Mouse (Mus musculus): ENCODE measurements around the gene Hist2h4. TPM values are rescaled to one million over a fixed set of nuclear protein-coding genes. Genes with fewer than 3 reads are reported as not detected.
"Not testable (repeated sequence)": the region's sequence is repeated elsewhere in the genome, so short reads cannot be mapped to it uniquely, and the experiment has no call there.

Hist2h4 gene
- total RNA-seq, 2 experiments from 2014 or later: 26.0 to 42.3 TPM

- DNase-seq: peak; percentile 84 to 85
- intact Hi-C loops (cut with DNase I): no loop called here
These were observed 6.7 kb upstream of the Hist2h4 start, which contains the start of gene Hist2h2bb for GRCm38 (mm10) chr3:96269511-96270474. Gene Hist2h2bb, plus strand, starts transcription at chr3:96269752.

- DNase-seq: peak in 1 of 2 experiments; percentile 33
- intact Hi-C loops (cut with DNase I): not testable (repeated sequence)
These were observed 5.8 kb upstream of the Hist2h4 start for GRCm38 (mm10) chr3:96268776-96269378.

GRCm38 (mm10) chr3:96268051-96268775 is 5.1 kb upstream of the Hist2h4 start, which contains the start of gene Hist2h3b:
Gene Hist2h3b, plus strand, starts transcription at chr3:96268654.
- intact Hi-C loops (cut with DNase I): no loop called here

GRCm38 (mm10) chr3:96267541-96267940 is 4.4 kb upstream of the Hist2h4 start:
- no peak for DNase-seq
- intact Hi-C loops (cut with DNase I): no loop called here

More at GRCm38 (mm10) chr3:96268051-96268775, 5.1 kb upstream of the Hist2h4 start, which contains the start of gene Hist2h3b:
- peak; percentile 74 to 83 for DNase-seq

- intact Hi-C loops (cut with DNase I): no loop called here
- no peak for DNase-seq
These were observed 3.1 kb upstream of the Hist2h4 start for GRCm38 (mm10) chr3:96266132-96266710.

- no peak for DNase-seq
- intact Hi-C loops (cut with DNase I): no loop called here
These were observed 1.4 kb upstream of the Hist2h4 start for GRCm38 (mm10) chr3:96264404-96264949.

- intact Hi-C loops (cut with DNase I): loop anchor here (1.0 to 2.0 kb wide), 2 partner anchors 17 to 43 kb away; partner anchors contain the start of genes Hist2h2ac and Hist2h3c1
- DNase-seq: peak; percentile 53
These were observed 670 bp upstream of the Hist2h4 start for GRCm38 (mm10) chr3:96263558-96264403.

GRCm38 (mm10) chr3:96262216-96262875 is 765 bp downstream of the Hist2h4 start:
- DNase-seq: peak; percentile 84 to 88
- intact Hi-C loops (cut with DNase I): loop anchor here (2.0 kb wide), 1 partner anchor 16 kb away; the partner anchor contains the start of gene Hist2h3c1

GRCm38 (mm10) chr3:96261623-96262022 is 1.5 kb downstream of the Hist2h4 start:
- intact Hi-C loops (cut with DNase I): loop anchor here (2.0 kb wide), 1 partner anchor 15 kb away; the partner anchor contains the start of gene Hist2h3c1

GRCm38 (mm10) chr3:96260220-96260619 is 2.9 kb downstream of the Hist2h4 start:
- intact Hi-C loops (cut with DNase I): no loop called here
- DNase-seq: no peak

More at GRCm38 (mm10) chr3:96261623-96262022, 1.5 kb downstream of the Hist2h4 start:
- no peak for DNase-seq

GRCm38 (mm10) chr3:96257190-96257589 is 5.9 kb downstream of the Hist2h4 start:
- intact Hi-C loops (cut with DNase I): loop anchor here (10.0 kb wide), 1 partner anchor 52 kb away; no protein-coding TSS in a partner anchor
- no peak for DNase-seq

- intact Hi-C loops (cut with DNase I): loop anchor here (10.0 kb wide), 1 partner anchor 51 kb away; no protein-coding TSS in a partner anchor
- DNase-seq: no peak
These were observed 7.1 kb downstream of the Hist2h4 start for GRCm38 (mm10) chr3:96255926-96256593.

- no peak for DNase-seq
- intact Hi-C loops (cut with DNase I): loop anchor here (10.0 kb wide), 1 partner anchor 50 kb away; no protein-coding TSS in a partner anchor
These were observed 8.3 kb downstream of the Hist2h4 start for GRCm38 (mm10) chr3:96254683-96255355.

- intact Hi-C loops (cut with DNase I): loop anchor here (10.0 kb wide), 1 partner anchor 47 kb away; no protein-coding TSS in a partner anchor
- no peak for DNase-seq
These were observed 11.3 kb downstream of the Hist2h4 start for GRCm38 (mm10) chr3:96251787-96252186.

- intact Hi-C loops (cut with DNase I): loop anchor here (10.0 kb wide), 1 partner anchor 46 kb away; no protein-coding TSS in a partner anchor
- no peak for DNase-seq
These were observed 12.2 kb downstream of the Hist2h4 start for GRCm38 (mm10) chr3:96250890-96251289.

- intact Hi-C loops (cut with DNase I): no loop called here
These were observed 14.1 kb downstream of the Hist2h4 start for GRCm38 (mm10) chr3:96249034-96249345.

More at GRCm38 (mm10) chr3:96249034-96249345, 14.1 kb downstream of the Hist2h4 start:
- no peak for DNase-seq
